Mouse (Mus musculus) central nervous system, embryonic 18 days (tissue): Measurements from ENCODE around the gene Ddx17. TPM values are rescaled to one million over a fixed set of nuclear protein-coding genes. Genes with fewer than 3 reads are reported as not detected.

Experiments
- polyA plus RNA-seq: library from polyadenylated mRNA; depleted of rRNA; stranded (reverse); fragments of >200 nt; gene quantifications from 2 replicates; pipeline ENCODE4 v1.2.3, GENCODE M21; 2012; rRNA removed

The Ddx17 gene
- 696 and 697 TPM in 2 replicates for polyA plus RNA-seq

GRCm38 (mm10) chr15:79546410-79547288 is at the start of gene Ddx17:
TSS of gene Ddx17 (minus strand) at chr15:79546741.

GRCm38 (mm10) chr15:79516171-79517096 is 30.1 kb downstream of the Ddx17 start, which contains the start of gene Kdelr3:
TSS of gene Kdelr3 (plus strand) at chr15:79516411.

DNA sequence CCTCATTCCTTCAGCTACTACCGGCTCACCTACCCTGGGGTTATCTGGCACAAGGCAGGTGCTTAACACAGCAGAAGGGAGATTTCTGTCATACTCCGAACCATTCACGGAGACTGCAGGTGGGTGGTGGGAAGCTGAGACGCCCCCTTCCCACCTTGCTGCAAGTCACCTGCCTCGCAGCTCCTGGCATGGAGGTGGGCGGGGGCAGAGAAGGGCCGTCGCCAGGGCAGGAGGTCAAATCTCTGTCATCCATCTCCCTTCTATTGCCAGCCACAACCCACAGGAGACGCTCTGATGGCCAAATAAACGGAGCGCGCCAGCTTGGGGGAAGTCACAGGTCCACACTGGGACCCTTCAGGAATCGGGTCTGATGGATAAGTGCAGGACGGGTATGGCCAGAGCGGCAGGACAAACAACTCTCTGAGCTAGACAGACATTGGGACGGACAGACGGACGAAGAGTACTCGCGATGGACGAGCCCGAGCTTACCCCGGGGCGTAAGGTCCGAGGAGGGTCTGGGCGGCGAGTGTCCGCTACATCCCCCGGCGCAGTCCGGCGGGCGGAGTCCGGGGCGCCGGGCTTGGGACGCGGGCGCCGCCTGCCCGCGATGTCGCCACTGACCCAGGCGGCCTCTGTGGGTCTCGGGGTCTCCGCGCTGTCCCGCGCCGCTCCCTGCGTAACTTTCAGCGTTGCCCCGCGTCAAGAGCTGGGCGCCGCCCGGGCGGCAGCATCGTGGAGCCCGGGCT is 41.7 kb downstream of the Ddx17 start, which contains the start of gene Kcnj4:
Gene Kcnj4 (minus strand): TSS at position 535 of the 746 bp plus-strand sequence.

Other genes with a start within 250 kb of the Ddx17 start
- 75.7 and 84.5 TPM in 2 replicates for gene Pla2g6, start 218.4 kb downstream of the Ddx17 start, polyA plus RNA-seq
- gene Maff, start 200.1 kb downstream of the Ddx17 start, polyA plus RNA-seq, result 3.0 and 3.8 TPM in 2 replicates
- 41.0 and 46.1 TPM in 2 replicates for gene Tmem184b, start 143.2 kb downstream of the Ddx17 start, polyA plus RNA-seq
- gene Csnk1e, start 91.2 kb downstream of the Ddx17 start, polyA plus RNA-seq, result 296 and 357 TPM in 2 replicates
- 4.9 and 7.1 TPM in 2 replicates for gene Kcnj4, start 41.5 kb downstream of the Ddx17 start, polyA plus RNA-seq
- gene Kdelr3, start 30.3 kb downstream of the Ddx17 start, polyA plus RNA-seq, result 4.6 and 9.2 TPM in 2 replicates
- gene Dmc1, start 58.4 kb upstream of the Ddx17 start, polyA plus RNA-seq, result 4.5 and 4.9 TPM in 2 replicates
- gene Fam227a, start 112.2 kb upstream of the Ddx17 start, polyA plus RNA-seq, result 28.3 and 30.0 TPM in 2 replicates
- gene Cby1, start 112.5 kb upstream of the Ddx17 start, polyA plus RNA-seq, result 39.3 and 40.3 TPM in 2 replicates
- 118 and 129 TPM in 2 replicates for gene Tomm22, start 124.1 kb upstream of the Ddx17 start, polyA plus RNA-seq
- 39.8 and 41.7 TPM in 2 replicates for gene Josd1, start 141.2 kb upstream of the Ddx17 start, polyA plus RNA-seq
- gene Gtpbp1, start 144.1 kb upstream of the Ddx17 start, polyA plus RNA-seq, result 33.6 and 39.4 TPM in 2 replicates
- 31.2 and 33.9 TPM in 2 replicates for gene Sun2, start 195.8 kb upstream of the Ddx17 start, polyA plus RNA-seq
- 73.9 and 74.6 TPM in 2 replicates for gene Dnal4, start 231.1 kb upstream of the Ddx17 start, polyA plus RNA-seq